Mouse (Mus musculus) layer of hippocampus, postnatal 14 days (tissue): ENCODE measurements around the gene Spa17. TPM values are rescaled to one million over a fixed set of nuclear protein-coding genes. Genes with fewer than 3 reads are reported as not detected.

Experiments used
- DNase-seq, 2 experiments: peaks; one replicate each; pipeline ENCODE4 v3.0.0; 2021 to 2022; ENCODE audit warnings: low spot score in 2 of 2, mixed read lengths in 1 of 2
- total RNA-seq, 2 experiments: library from RNA; stranded (reverse); gene quantifications; 2 replicates each; pipeline ENCODE4 v1.2.3; 2021

Gene Spa17
- total RNA-seq, 2 experiments from 2014 or later: 1.5 to 4.3 TPM

GRCm38 (mm10) chr9:37567892-37568604 is 45.5 kb downstream of the Spa17 start:
- DNase-seq: peak in 1 of 2 experiments; percentile 55

- DNase-seq: no peak
Observed at GRCm38 (mm10) chr9:37567454-37567853, 46.1 kb downstream of the Spa17 start.

- no peak for DNase-seq
Observed at GRCm38 (mm10) chr9:37567019-37567418, 46.5 kb downstream of the Spa17 start.

GRCm38 (mm10) chr9:37563805-37564204 is 49.7 kb downstream of the Spa17 start:
- no peak for DNase-seq

GRCm38 (mm10) chr9:37560617-37561016 is 52.9 kb downstream of the Spa17 start:
- no peak for DNase-seq

- DNase-seq: peak in 1 of 2 experiments; percentile 67
Observed at GRCm38 (mm10) chr9:37556366-37556765, 57.2 kb downstream of the Spa17 start.

- no peak for DNase-seq
Observed at GRCm38 (mm10) chr9:37554838-37555748, 58.4 kb downstream of the Spa17 start, which contains the start of gene Siae. Gene Siae (plus strand): TSS chr9:37555698.

- no peak for DNase-seq
Observed at GRCm38 (mm10) chr9:37554279-37554678, 59.2 kb downstream of the Spa17 start.

Other genes starting within 250 kb of the Spa17 start
- 10 to 100 TPM; 77.2 to 81.9 TPM for gene Hepacam, start 246.4 kb downstream of the Spa17 start, total RNA-seq
- 1 to 10 TPM; 7.6 to 9.9 TPM for gene Robo4, start 211.8 kb downstream of the Spa17 start, total RNA-seq
- gene Robo3, start 180.5 kb downstream of the Spa17 start, total RNA-seq: 10 to 100 TPM; 19.0 to 22.3 TPM
- 10 to 100 TPM; 22.3 to 22.7 TPM for gene Msantd2, start 124.4 kb downstream of the Spa17 start, total RNA-seq
- 10 to 100 TPM; 26.9 to 27.8 TPM for gene Esam, start 85.6 kb downstream of the Spa17 start, total RNA-seq
- gene Vsig2, start 74.5 kb downstream of the Spa17 start, total RNA-seq: 1 to 10 TPM; 3.5 to 6.2 TPM
- 1,000 to 10,000 TPM; 1,609 to 1,636 TPM for gene Nrgn, start 60.8 kb downstream of the Spa17 start, total RNA-seq
- gene Siae, start 58.0 kb downstream of the Spa17 start, total RNA-seq: 10 to 100 TPM; 12.1 to 14.0 TPM
- gene Tbrg1, start 43.6 kb upstream of the Spa17 start, total RNA-seq: 10 to 100 TPM; 50.8 to 50.9 TPM
- gene Panx3, start 55.5 kb upstream of the Spa17 start, total RNA-seq: not detected
- gene Olfr160, start 102.5 kb upstream of the Spa17 start, total RNA-seq: not detected
- gene Olfr874, start 131.4 kb upstream of the Spa17 start, total RNA-seq: not detected
- not detected for gene Olfr875, start 158.1 kb upstream of the Spa17 start, total RNA-seq
- not detected for gene Olfr876, start 189.3 kb upstream of the Spa17 start, total RNA-seq
- not detected for gene Olfr877, start 240.5 kb upstream of the Spa17 start, total RNA-seq